Mouse (Mus musculus) myocyte (in vitro differentiated cells): ENCODE results near the gene Hsdl1.

Experiments
- CEBPB ChIP-seq: IDR thresholded peaks from 2 replicates; pipeline ENCODE4 v1.6.1; 2011; ENCODE audit warnings: mild to moderate bottlenecking, moderate library complexity; ENCODE audit not compliant: poor library complexity, insufficient read depth, severe bottlenecking
- E2F4 ChIP-seq: IDR thresholded peaks from one replicate; pipeline ENCODE4 v1.6.1; 2011; ENCODE audit warnings: mild to moderate bottlenecking, control low read depth, moderate library complexity; ENCODE audit not compliant: insufficient read depth
- MAX ChIP-seq: IDR thresholded peaks from one replicate; pipeline ENCODE4 v1.6.1; 2011; ENCODE audit warnings: low read depth, mild to moderate bottlenecking, control low read depth
- POLR2A ChIP-seq: IDR thresholded peaks from one replicate; pipeline ENCODE4 v1.6.1; 2011; ENCODE audit warnings: low read depth, mild to moderate bottlenecking, control low read depth, moderate library complexity; ENCODE audit not compliant: insufficient read length
- POLR2AphosphoS2 ChIP-seq: IDR thresholded peaks from one replicate; pipeline ENCODE4 v1.6.1; 2011; ENCODE audit warnings: low read depth, control low read depth; ENCODE audit not compliant: insufficient read length
- REST ChIP-seq: IDR thresholded peaks from one replicate; pipeline ENCODE4 v1.6.1; 2011; ENCODE audit warnings: mild to moderate bottlenecking, control low read depth, moderate library complexity; ENCODE audit not compliant: insufficient read depth, insufficient read length
- SRF ChIP-seq: IDR thresholded peaks from one replicate; pipeline ENCODE4 v1.6.1; 2011; ENCODE audit warnings: low read depth; ENCODE audit not compliant: control insufficient read depth, insufficient read length
- TCF12 ChIP-seq: IDR thresholded peaks from one replicate; pipeline ENCODE4 v1.6.1; 2011; ENCODE audit warnings: mild to moderate bottlenecking, control low read depth; ENCODE audit not compliant: poor library complexity, insufficient read depth, severe bottlenecking
- USF1 ChIP-seq: IDR thresholded peaks from one replicate; pipeline ENCODE4 v1.6.1; 2011; ENCODE audit warnings: low read depth, mild to moderate bottlenecking, control low read depth, moderate library complexity

GRCm38 (mm10) chr8:119548560-119549113 lies 26.3 kb downstream of the Hsdl1 start:
- no peak for TF ChIP-seq SRF
- no peak for TF ChIP-seq E2F4
- no peak for TF ChIP-seq CEBPB
- no peak for TF ChIP-seq MAX
- no peak for TF ChIP-seq POLR2AphosphoS2
- no peak for TF ChIP-seq TCF12
- no peak for TF ChIP-seq POLR2A
- TF ChIP-seq USF1, result no peak
- no peak for TF ChIP-seq REST
